Mouse (Mus musculus): Measurements from ENCODE around the gene Angpt4.

DNA sequence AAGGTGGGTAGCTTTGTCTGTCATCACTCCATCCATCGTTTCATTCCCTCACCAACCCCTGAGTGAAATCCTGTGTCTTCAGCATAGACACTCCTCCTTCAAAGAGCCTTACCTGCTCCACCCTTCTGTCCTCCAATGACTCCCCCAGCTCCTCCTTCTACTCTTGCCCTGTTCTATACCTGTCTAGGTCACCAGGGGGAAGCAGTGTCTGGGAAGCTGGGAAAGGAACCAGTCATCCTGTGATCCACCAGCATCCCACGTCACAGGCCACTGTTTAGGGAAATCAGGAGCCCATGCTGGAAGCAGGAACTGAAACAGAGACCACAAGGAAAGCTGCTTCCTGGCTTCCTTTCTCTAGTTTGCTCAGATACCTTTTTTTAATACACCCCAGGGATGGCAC lies 31.2 kb upstream of the Angpt4 start:
- TF ChIP-seq EP300 (IDR thresholded peaks at IDR 0.05; ENCODE audit: insufficient read depth, low read depth, low read length) (no peak), CTCF (IDR thresholded peaks at IDR 0.05; ENCODE audit: low read depth, low read length) (peak; percentile 41), POLR2A (IDR thresholded peaks at IDR 0.05; ENCODE audit: insufficient read depth, low read length) (no peak)
